Mouse (Mus musculus): ENCODE results near the gene Man2a2. TPM values are rescaled to one million over a fixed set of nuclear protein-coding genes. Genes with fewer than 3 reads are reported as not detected.

Man2a2 gene
- polyA plus RNA-seq (2015; fragmentation: Nextera tagmentation; extraction: Ambion mirVana), result 24.8 and 25.2 TPM in 2 replicates

DNA sequence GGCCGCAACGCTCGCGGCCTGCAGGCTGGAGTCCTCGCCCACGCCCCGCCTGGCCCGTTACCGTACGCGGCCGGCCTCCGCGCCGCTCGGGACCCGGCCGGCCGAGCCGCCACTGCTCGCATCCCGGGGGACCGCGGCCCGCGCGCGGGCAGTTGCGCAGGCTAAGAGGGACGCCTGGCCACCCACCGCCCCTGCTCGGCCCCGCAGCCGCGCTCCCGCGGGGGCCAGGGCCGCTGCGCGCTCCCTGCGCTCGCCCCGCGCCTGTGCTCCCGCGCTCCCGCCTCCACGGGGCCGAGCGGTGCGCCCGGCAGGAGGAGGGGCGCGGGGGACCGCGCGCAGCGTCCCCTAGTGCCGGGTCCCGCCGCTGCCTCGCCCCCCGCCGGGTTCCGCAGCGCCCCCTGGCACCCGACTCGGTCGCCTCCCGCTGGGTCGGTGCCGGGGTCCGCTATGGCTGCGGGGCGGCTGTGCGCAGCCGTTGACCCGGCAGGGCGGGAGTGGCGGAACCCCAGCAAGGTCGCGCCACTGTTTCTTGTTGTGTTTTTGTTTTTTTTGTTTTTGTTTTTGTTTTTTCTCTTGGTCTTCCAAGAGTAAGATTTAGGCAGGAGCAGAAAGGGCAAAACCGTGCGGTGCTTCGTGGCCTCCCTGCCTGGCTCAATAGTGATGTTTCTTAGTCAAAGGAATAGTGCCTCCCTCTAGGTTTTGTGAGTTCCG lies at the start of gene Man2a2:
Gene Man2a2, minus strand, starts transcription at position 335 of the 711 bp plus-strand sequence.
- H3K4me1 ChIP-seq, result peaks cover 29% of the 10 kb centered on the region
- H3K27me3 ChIP-seq, result no peaks in the 10 kb centered on the region
- peak; percentile 83 for ATAC-seq (ENCODE audit: insufficient number of reproducible peaks, low FRiP score, low TSS enrichment, low read depth)
- H3K27ac ChIP-seq (replicated peaks), result peak within 1 kb of the TSS; percentile 76
- WGBS, result under 1% methylated on average over 71 of the region's 86 CpGs
- H3K9ac ChIP-seq, result peak within 1 kb of the TSS; percentile 41
- no peaks in the 10 kb centered on the region for H3K9me3 ChIP-seq (replicated peaks)
- peak within 1 kb of the TSS; percentile 57 for H3K4me2 ChIP-seq (replicated peaks)
- H3K4me3 ChIP-seq (replicated peaks), result peak within 1 kb of the TSS; percentile 60
- peaks cover 25% of the 10 kb centered on the region for H3K36me3 ChIP-seq

DNA sequence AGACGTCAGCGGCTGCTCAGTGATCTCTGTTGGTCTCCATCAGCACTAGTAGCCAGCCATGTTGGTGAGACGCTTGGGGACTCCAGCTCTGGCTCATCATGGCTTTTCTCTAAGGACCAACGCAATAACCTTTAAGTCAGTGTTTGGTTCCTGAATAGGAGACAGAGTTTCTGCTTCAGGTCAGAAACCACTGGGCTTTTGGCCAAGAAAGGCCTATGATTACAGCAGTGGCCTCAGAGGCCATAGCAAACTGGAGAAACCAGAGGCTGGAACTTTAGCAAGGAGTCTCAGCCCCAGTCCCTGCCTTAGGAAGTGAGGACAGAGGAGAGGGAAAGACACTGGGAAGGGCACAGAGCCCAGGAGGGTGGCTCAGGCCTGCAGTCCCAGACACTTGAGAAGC lies 49.4 kb upstream of the Man2a2 start:
- 88% methylated on average over 4 of the region's 4 CpGs for WGBS
- Histone ChIP-seq H3K27ac (replicated peaks) (no peak overlapping the region), H3K4me2 (replicated peaks) (no peak overlapping the region), H3K4me3 (replicated peaks) (no peak overlapping the region), H3K27me3 (no peaks in the 10 kb centered on the region), H3K9me3 (replicated peaks) (no peaks in the 10 kb centered on the region), H3K4me1 (peaks cover 6% of the 10 kb centered on the region), H3K36me3 (no peaks in the 10 kb centered on the region), H3K9ac (no peak overlapping the region)
- no peak for ATAC-seq (ENCODE audit: insufficient number of reproducible peaks, low FRiP score, low TSS enrichment, low read depth)

DNA sequence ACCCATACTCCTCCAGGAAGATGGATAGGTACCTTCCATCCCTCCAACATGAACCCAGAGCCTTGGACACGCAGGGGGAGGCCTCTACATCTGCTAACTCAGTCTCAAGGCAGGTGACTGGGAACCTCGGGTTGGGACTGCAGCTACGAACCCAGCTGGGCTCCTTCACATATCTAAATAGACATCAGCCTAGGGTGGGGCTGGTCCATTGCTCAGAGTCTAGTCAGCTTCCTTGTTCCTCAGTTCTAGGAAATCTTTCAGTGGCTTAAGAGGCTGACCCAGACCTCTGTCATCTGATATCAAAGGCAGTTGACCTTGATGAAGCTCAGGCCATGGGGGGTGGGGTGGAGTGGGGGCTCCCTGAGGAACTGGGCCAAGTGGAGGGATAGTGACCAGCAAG lies 48.1 kb upstream of the Man2a2 start:
- H3K27me3 ChIP-seq, result no peaks in the 10 kb centered on the region
- H3K27ac ChIP-seq (replicated peaks), result no peak overlapping the region
- 60% methylated on average over 3 of the region's 3 CpGs for WGBS
- H3K4me1 ChIP-seq, result peaks cover 6% of the 10 kb centered on the region
- no peak overlapping the region for H3K4me3 ChIP-seq (replicated peaks)
- no peaks in the 10 kb centered on the region for H3K36me3 ChIP-seq
- no peak overlapping the region for H3K4me2 ChIP-seq (replicated peaks)
- H3K9ac ChIP-seq, result no peak overlapping the region
- ATAC-seq (ENCODE audit: insufficient number of reproducible peaks, low FRiP score, low TSS enrichment, low read depth), result no peak
- no peaks in the 10 kb centered on the region for H3K9me3 ChIP-seq (replicated peaks)

DNA sequence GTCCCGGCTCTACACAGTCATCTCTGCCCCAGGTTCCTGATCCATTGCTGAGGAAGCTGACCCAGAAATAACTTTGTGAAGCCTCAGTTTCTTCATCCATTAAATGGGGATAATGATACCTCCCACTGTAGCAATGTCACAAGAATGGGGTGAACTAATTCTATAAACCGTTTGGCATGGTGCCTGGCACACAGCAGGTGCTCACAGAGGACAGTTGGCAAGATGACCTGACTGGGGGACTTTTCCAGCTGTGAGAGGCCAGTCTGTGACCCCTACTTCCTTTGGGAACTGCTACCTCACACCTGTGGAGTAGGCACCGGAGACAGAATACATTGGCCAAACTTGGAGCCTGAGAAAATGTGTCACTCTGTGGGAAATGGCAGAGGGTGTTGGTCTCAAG lies 46.9 kb upstream of the Man2a2 start:
- ATAC-seq (ENCODE audit: insufficient number of reproducible peaks, low FRiP score, low TSS enrichment, low read depth), result no peak
- WGBS, result 74% methylated on average over 3 of the region's 3 CpGs
- H3K9ac ChIP-seq, result no peak overlapping the region
- H3K27me3 ChIP-seq, result no peaks in the 10 kb centered on the region
- no peak overlapping the region for H3K27ac ChIP-seq (replicated peaks)
- H3K4me3 ChIP-seq (replicated peaks), result no peak overlapping the region
- H3K9me3 ChIP-seq (replicated peaks), result no peaks in the 10 kb centered on the region
- H3K4me1 ChIP-seq, result peaks cover 2% of the 10 kb centered on the region
- no peaks in the 10 kb centered on the region for H3K36me3 ChIP-seq
- no peak overlapping the region for H3K4me2 ChIP-seq (replicated peaks)

DNA sequence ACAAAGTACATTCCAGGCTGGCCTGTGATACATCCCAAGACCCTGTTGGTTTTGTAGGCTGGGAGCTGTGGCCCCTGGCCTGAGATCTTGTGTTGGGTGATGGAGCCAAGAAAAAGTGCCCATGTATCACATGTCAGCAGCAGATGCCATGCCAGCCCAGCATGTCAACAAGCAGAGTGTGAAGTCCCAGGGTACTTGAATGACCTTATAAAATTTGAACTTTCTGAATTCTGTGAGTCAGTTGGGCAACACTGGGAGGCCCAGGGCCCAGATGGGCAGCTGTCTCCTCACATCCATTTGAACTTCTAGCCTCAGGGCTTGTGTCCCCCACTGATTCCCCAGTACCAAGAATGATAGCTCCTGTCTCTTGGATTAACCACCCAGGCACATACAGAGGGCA lies 46.4 kb upstream of the Man2a2 start:
- H3K4me3 ChIP-seq (replicated peaks), result no peak overlapping the region
- no peak for ATAC-seq (ENCODE audit: insufficient number of reproducible peaks, low FRiP score, low TSS enrichment, low read depth)
- H3K9ac ChIP-seq, result no peak overlapping the region
- H3K9me3 ChIP-seq (replicated peaks), result no peaks in the 10 kb centered on the region
- no peak overlapping the region for H3K27ac ChIP-seq (replicated peaks)
- H3K27me3 ChIP-seq, result no peaks in the 10 kb centered on the region
- no peaks in the 10 kb centered on the region for H3K36me3 ChIP-seq
- H3K4me1 ChIP-seq, result no peaks in the 10 kb centered on the region
- no peak overlapping the region for H3K4me2 ChIP-seq (replicated peaks)

DNA sequence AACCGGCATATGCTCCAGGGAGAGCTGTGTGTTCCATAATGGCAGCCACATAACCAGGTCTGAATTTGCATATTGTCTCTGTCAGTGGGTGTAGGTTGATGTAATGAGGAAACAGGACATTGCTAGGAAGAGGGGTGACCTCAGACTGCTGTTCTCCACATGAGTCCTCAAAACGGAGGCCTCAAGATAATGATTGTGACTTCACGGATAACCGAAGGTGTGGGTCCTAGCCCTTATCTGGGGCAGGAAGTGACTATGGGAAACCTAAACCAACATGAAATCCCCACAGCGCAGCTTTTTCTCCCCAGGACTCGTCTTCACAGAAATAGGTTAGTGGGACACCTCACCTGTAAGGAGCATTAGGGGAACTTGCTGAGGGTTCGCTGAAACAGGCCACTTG lies 45.8 kb upstream of the Man2a2 start:
- no peaks in the 10 kb centered on the region for H3K9me3 ChIP-seq (replicated peaks)
- no peak for ATAC-seq (ENCODE audit: insufficient number of reproducible peaks, low FRiP score, low TSS enrichment, low read depth)
- H3K27me3 ChIP-seq, result no peaks in the 10 kb centered on the region
- H3K27ac ChIP-seq (replicated peaks), result no peak overlapping the region
- H3K4me1 ChIP-seq, result no peaks in the 10 kb centered on the region
- no peaks in the 10 kb centered on the region for H3K36me3 ChIP-seq
- H3K9ac ChIP-seq, result no peak overlapping the region
- no peak overlapping the region for H3K4me2 ChIP-seq (replicated peaks)
- H3K4me3 ChIP-seq (replicated peaks), result no peak overlapping the region
- whole genome bisulfite sequencing, result 88% methylated on average over 7 of the region's 7 CpGs

DNA sequence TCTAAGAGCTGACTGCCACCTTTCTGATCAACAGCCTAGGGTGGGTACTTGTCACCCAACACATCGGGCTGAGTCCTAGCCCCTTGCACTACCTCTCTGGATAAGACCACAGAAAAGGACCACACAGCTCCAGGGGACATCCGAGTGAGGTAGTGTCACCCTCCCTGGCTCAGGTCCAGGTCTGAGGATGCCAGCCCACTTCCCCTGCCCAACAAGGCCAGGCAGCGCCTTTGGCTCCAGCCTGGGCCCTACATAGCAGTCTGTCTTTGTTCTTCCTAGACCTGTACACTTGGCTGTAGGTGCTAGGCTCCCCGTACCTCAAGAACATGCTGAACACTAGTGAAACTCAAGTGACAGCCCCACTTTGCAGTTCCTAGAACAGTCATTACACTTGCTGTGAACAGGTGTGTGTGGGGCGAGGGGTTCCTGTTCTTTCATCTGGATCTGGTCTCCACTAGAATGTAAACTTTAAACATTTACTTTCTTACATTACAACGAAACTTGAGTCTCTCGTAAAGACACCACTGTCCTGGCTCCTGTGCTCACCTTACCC lies 43.2 kb upstream of the Man2a2 start:
- Histone ChIP-seq H3K4me3 (replicated peaks) (no peak overlapping the region), H3K27ac (replicated peaks) (no peak overlapping the region), H3K9me3 (replicated peaks) (no peaks in the 10 kb centered on the region), H3K27me3 (no peaks in the 10 kb centered on the region), H3K36me3 (no peaks in the 10 kb centered on the region), H3K9ac (no peak overlapping the region), H3K4me2 (replicated peaks) (no peak overlapping the region), H3K4me1 (no peaks in the 10 kb centered on the region)
- 72% methylated on average over 7 of the region's 7 CpGs for WGBS
- no peak for ATAC-seq (ENCODE audit: insufficient number of reproducible peaks, low FRiP score, low TSS enrichment, low read depth)

DNA sequence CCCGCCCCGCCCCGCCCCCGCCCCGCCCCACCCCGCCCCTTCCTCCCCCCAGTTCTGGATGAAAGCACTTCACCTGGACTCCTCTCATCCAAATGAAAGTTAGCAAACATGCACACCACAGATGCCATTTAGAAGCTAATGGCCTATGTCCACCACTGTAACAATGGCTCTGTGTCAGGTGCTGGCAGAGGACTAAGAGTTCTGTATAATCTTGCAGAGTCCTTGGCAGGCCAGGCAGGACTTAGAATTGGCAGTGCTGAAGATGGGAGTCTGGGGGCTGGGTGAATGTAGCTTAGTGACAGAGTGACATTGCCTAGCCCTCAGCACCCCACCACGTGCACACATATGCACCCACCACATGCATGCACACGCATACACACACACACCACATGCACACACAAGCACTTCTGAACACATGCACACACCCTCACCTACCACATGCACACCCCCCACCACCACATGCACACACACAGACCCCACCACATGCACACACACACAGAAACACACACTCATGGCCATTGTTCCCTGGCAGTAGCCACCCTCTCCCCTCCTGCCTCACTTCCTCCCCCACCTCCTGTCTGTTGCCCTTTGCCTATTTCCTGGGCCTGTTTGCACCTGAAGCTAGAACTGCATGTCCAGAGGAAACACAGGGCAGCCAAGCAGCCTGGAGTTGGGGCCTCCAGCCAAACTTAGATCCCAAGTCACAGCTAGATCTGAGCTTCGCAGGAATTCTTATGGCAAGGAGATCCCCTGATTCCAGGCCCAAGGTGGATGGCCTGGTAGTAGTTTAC lies 42.5 kb upstream of the Man2a2 start:
- H3K36me3 ChIP-seq, result no peaks in the 10 kb centered on the region
- H3K4me3 ChIP-seq (replicated peaks), result no peak overlapping the region
- no peaks in the 10 kb centered on the region for H3K4me1 ChIP-seq
- no peak overlapping the region for H3K9ac ChIP-seq
- 73% methylated on average over 9 of the region's 9 CpGs for WGBS
- ATAC-seq (ENCODE audit: insufficient number of reproducible peaks, low FRiP score, low TSS enrichment, low read depth), result no peak
- H3K4me2 ChIP-seq (replicated peaks), result no peak overlapping the region
- no peaks in the 10 kb centered on the region for H3K27me3 ChIP-seq
- H3K9me3 ChIP-seq (replicated peaks), result no peaks in the 10 kb centered on the region
- no peak overlapping the region for H3K27ac ChIP-seq (replicated peaks)

DNA sequence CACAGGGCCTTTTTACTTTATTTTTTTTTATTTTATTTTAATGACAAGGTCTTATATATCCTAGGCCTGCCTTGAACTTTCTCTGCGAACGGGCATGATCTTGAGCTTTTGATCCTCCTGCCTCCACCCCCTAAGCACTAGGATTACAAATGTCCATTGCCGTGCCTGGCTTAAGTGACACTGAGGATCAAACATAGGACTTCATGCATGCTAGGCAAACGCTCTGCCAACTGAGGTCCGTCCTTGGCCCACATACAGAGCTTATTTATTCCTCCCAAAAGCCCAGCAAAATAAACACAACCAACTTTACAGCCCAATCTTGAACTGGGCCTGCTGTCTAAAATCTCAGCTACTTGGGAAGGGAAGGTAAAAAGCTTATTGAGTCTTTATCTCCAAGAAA lies 41.6 kb upstream of the Man2a2 start:
- Histone ChIP-seq H3K4me3 (replicated peaks) (no peak overlapping the region), H3K9me3 (replicated peaks) (no peaks in the 10 kb centered on the region), H3K36me3 (no peaks in the 10 kb centered on the region), H3K27me3 (no peaks in the 10 kb centered on the region), H3K4me1 (no peaks in the 10 kb centered on the region), H3K27ac (replicated peaks) (no peak overlapping the region), H3K4me2 (replicated peaks) (no peak overlapping the region), H3K9ac (no peak overlapping the region)
- ATAC-seq (ENCODE audit: insufficient number of reproducible peaks, low FRiP score, low TSS enrichment, low read depth), result no peak
- 65% methylated on average over 5 of the region's 5 CpGs for WGBS

DNA sequence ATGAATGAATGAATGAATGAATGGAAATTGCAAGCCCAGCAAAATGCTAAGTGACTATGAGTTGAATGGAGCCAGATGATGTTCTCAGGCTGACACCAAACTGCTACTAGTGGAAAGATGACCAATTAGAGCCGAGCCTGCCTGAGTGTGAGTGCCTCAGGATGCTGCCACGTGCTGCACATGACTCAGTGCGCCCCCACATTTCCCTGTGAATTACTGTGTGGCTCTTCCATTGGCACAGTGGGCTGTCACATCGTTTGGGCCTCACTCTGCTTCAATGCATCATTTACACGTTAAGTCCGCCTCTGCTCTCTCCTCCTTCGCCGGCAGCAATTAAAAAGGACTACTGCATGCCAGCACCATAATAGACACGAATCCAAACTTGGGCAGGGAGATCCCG lies 41.1 kb upstream of the Man2a2 start:
- 72% methylated on average over 10 of the region's 10 CpGs for WGBS
- Histone ChIP-seq H3K36me3 (no peaks in the 10 kb centered on the region), H3K9me3 (replicated peaks) (no peaks in the 10 kb centered on the region), H3K4me2 (replicated peaks) (no peak overlapping the region), H3K4me1 (no peaks in the 10 kb centered on the region), H3K4me3 (replicated peaks) (no peak overlapping the region), H3K27ac (replicated peaks) (no peak overlapping the region), H3K27me3 (no peaks in the 10 kb centered on the region), H3K9ac (no peak overlapping the region)
- no peak for ATAC-seq (ENCODE audit: insufficient number of reproducible peaks, low FRiP score, low TSS enrichment, low read depth)

DNA sequence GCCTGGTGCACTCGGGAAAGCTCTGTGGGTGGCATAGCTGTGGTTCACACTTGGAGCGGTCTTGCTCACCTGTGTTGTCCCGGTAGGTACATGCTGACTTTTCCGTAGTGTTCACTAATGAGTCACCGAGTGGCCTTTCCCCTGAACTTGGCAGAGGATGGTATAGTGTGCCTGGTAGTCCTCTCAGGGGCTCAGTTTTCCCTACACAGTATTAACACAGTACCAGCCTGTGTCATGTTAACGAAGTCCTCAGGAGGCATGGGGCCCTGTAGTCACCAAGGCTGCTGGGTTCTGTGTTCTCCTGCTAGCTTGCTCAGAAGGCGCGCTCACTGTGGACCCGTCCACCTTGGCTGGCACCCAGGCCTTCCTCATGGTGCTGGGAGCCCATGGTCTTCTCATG lies 39.2 kb upstream of the Man2a2 start:
- no peak for ATAC-seq (ENCODE audit: insufficient number of reproducible peaks, low FRiP score, low TSS enrichment, low read depth)
- H3K9ac ChIP-seq, result no peak overlapping the region
- no peak overlapping the region for H3K4me2 ChIP-seq (replicated peaks)
- no peaks in the 10 kb centered on the region for H3K9me3 ChIP-seq (replicated peaks)
- no peaks in the 10 kb centered on the region for H3K36me3 ChIP-seq
- H3K4me1 ChIP-seq, result 0 out of 2 replicates have a peak, but pooled peaks cover 3% of the 10 kb centered on the region
- no peak overlapping the region for H3K4me3 ChIP-seq (replicated peaks)
- no peaks in the 10 kb centered on the region for H3K27me3 ChIP-seq
- 76% methylated on average over 9 of the region's 9 CpGs for WGBS
- no peak overlapping the region for H3K27ac ChIP-seq (replicated peaks)
